Mouse (Mus musculus) CD4-positive, CD25-positive, alpha-beta regulatory T cell, adult 4 months (primary cell): ENCODE measurements around the gene Insrr. TPM values are rescaled to one million over a fixed set of nuclear protein-coding genes. Genes with fewer than 3 reads are reported as not detected.
"Not testable (repeated sequence)": the region's sequence is repeated elsewhere in the genome, so short reads cannot be mapped to it uniquely, and the experiment has no call there.

Source experiments
- ATAC-seq: one replicate; pipeline ENCODE4 v1.8.0; 2017
- polyA plus RNA-seq, 2 experiments: library from polyadenylated mRNA; unstranded; fragments of 100-300 nt; shearing (Covaris generic); gene quantifications; one replicate each; pipeline ENCODE4 v1.2.1; 2017

Insrr gene
- polyA plus RNA-seq, 2 experiments from 2014 or later = 0.17 to 1.6 TPM

DNA sequence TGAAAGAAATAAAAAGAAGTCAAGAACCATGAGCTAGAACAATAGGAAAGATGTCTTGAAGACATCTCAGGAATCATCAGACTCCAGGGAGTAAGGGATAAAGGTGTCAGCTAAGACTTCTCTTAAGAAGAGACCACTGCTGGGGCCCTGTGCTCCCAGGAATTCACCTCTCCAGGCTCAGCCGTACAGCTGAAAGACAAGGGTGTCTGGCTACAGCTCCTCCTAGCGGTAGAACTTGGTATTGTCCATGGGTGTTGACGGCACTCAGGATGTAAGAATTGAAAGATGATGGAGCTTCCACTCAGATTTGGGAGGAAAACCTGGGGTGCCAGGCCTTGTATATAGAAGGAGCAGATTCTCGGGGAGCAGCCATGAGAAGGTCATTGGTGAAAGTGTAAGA is 41.9 kb downstream of the Insrr start:
- ATAC-seq = peak; percentile 91

- ATAC-seq = no peak
Measured at GRCm38 (mm10) chr3:87840858-87841257, 44.1 kb downstream of the Insrr start.

DNA sequence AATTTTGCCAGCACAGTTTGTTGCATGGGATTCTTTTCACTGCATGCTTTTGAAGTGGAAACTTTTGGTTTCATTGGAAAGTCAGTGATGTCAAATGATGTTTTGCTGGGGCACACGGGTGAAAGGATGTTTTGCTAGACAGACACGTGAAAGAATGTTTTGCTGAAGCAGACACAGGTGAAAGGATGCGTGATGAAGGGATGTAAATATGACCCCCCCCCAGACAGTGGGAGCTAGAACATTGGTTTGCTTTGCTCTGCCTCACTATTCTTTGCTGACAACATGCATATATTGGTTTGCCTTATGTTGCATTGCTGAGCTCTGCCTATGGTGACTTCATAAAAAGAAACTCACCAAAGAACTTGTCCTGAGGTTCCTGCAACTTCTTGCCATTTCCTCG is 48.2 kb downstream of the Insrr start:
- ATAC-seq = no peak

DNA sequence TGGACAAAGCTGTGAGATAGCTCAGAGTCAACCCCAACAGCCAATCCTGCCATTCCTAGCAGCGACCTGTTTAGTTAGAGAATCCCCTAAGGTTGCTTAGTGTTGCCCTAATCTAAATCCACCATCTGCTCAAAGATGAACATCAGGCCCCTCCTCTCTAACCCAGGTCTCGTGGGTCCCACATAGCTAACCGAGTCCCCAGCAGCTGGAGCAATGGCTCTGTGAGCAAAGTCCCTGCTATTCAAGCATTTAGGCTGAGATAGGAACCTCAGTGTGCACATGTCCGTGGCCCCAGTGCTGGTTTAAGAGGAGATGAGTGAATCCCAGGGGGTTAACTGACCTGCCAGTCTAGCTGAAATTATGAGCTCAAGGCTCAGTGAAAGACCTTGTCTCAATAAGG is 49.4 kb downstream of the Insrr start:
- peak; percentile 2 for ATAC-seq

- peak; percentile 74 for ATAC-seq
Measured at GRCm38 (mm10) chr3:87846650-87847110, 49.9 kb downstream of the Insrr start, which contains the start of gene Sh2d2a. Gene Sh2d2a, plus strand, starts transcription at chr3:87846755.

DNA sequence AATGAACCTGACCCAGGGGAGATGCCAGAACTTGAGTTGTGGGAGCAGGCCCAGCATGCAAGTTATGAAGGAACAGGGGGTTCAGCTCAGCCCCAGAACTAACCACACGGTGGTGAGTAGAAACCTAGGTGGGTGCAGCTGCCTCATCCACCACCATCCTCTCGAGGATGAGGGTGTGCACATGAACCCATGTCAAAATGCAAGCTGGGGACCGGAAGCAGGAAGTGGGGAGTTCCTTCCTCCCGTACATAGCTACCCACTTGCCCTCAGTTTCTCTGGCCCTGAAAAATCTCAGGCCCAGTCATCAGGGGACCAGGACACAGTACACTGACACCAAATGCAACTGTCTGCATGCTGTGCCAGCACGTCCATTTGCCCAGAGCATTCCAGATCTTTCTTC is 50.9 kb downstream of the Insrr start:
- ATAC-seq = peak; percentile 53

GRCm38 (mm10) chr3:87849117-87849516 is 52.4 kb downstream of the Insrr start:
- peak; percentile 4 for ATAC-seq

DNA sequence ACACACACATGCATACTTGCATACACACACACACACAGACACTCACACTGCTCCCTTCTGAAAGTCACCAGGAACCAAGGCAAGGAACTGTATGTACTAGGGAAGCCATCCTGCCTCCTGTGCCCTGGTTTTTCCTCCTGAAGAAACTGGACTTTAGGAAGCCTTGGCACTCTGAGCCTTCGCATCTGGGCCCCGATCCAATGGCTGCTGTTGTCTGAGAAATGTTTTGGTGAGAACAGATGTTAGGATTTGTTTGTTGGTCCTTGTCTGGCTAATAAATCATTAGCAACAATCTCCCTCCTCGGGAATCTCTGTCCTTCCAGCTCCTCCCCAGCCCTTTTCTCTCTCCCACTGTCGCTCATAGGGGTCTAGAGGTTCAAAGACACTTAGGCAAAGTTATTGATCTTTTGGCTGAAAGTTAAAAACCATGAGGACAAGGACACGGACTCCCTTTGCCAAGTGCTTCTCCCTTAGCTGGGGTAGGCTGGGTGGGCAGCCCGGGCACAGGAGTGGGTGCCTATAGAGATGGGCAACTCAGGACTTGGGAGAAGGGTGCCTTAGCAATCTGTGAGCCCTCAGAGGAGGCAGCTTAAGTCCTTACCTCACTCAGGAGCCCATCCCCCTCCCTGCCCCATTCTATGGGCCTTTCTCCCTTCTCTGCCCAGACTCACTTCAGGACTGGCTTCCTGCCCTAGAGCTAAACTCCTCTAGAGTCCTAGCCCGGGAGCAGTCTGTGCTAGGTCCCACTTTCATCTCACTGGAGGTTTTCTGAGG is 58.2 kb downstream of the Insrr start:
- ATAC-seq = no peak

GRCm38 (mm10) chr3:87855936-87856335 is 59.2 kb downstream of the Insrr start:
- no peak for ATAC-seq

DNA sequence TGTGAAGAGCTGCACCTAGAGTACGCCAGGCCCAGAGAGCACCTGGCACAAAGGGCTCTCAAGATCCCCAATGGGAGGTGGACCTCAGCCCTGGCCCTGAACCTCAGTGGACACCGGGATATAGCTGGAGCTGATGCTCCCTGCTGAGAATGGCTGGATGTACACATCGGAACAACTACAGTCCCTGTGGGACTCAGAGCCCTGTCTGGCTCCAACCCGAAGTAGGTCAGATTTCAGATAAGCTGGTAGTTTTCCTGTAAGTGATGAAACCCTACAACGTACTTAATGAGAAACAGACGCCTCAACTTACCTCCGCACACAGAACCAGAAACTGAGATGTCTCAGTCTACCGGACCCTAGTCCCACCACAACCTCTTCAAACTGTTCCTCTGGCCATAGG is 60.9 kb downstream of the Insrr start:
- ATAC-seq = no peak

- peak; percentile 96 for ATAC-seq
Measured at GRCm38 (mm10) chr3:87859813-87860212, 63.1 kb downstream of the Insrr start.

- ATAC-seq = not testable (repeated sequence)
Measured at GRCm38 (mm10) chr3:87864111-87864510, 67.4 kb downstream of the Insrr start.

Other genes starting within 250 kb of the Insrr start
- gene Arhgef11, start 179.4 kb upstream of the Insrr start, polyA plus RNA-seq = 1 to 10 TPM; 3.4 to 4.0 TPM
- gene Lrrc71, start 48.3 kb upstream of the Insrr start, polyA plus RNA-seq = 1 to 10 TPM; 1.3 to 1.8 TPM
- not detected for gene Ntrk1, start 1.8 kb upstream of the Insrr start, polyA plus RNA-seq
- 10 to 100 TPM; 57.3 to 93.7 TPM for gene Pear1, start 27.4 kb downstream of the Insrr start, polyA plus RNA-seq
- gene Sh2d2a, start 49.8 kb downstream of the Insrr start, polyA plus RNA-seq = 100 to 1,000 TPM; 213 to 324 TPM
- 1 to 10 TPM; 3.8 to 6.0 TPM for gene Prcc, start 88.7 kb downstream of the Insrr start, polyA plus RNA-seq
- gene Hdgf, start 109.4 kb downstream of the Insrr start, polyA plus RNA-seq = 10 to 100 TPM; 36.0 to 43.7 TPM
- 100 to 1,000 TPM; 169 TPM for gene Mrpl24, start 122.6 kb downstream of the Insrr start, polyA plus RNA-seq
- gene Isg20l2, start 133.4 kb downstream of the Insrr start, polyA plus RNA-seq = 10 to 100 TPM in 1 of 2 experiments, 1 to 10 TPM in 1; 8.5 to 15.1 TPM
- gene Rrnad1, start 133.8 kb downstream of the Insrr start, polyA plus RNA-seq = 10 to 100 TPM; 24.4 to 28.2 TPM
- gene Crabp2, start 151.7 kb downstream of the Insrr start, polyA plus RNA-seq = not detected
- gene Nes, start 174.1 kb downstream of the Insrr start, polyA plus RNA-seq = not detected
- not detected for gene Bcan, start 203.3 kb downstream of the Insrr start, polyA plus RNA-seq
- under 1 TPM in 1 of 2 experiments, not detected in 1; 0.17 TPM for gene Hapln2, start 230.6 kb downstream of the Insrr start, polyA plus RNA-seq
- gene Gpatch4, start 246.2 kb downstream of the Insrr start, polyA plus RNA-seq = 10 to 100 TPM; 33.8 to 36.0 TPM